Mouse (Mus musculus): ENCODE measurements around the gene Adap1. TPM values are rescaled to one million over a fixed set of nuclear protein-coding genes. Genes with fewer than 3 reads are reported as not detected.

Adap1 gene
- polyA plus RNA-seq, 1 experiment from 2014 or later: 8.1 TPM

- H3K4me2 ChIP-seq: no peak overlapping the region
- no peak overlapping the region for H3K9ac ChIP-seq (ENCODE audit: low read depth, low read length)
- 74% methylated on average over 4 of the region's 4 CpGs for WGBS
- no peak overlapping the region for H3K4me3 ChIP-seq (ENCODE audit: low read depth, low read length)
- H3K27ac ChIP-seq (ENCODE audit: low read depth, low read length): no peak overlapping the region
- no peak for DNase-seq (ENCODE audit: low spot score)
- peaks cover 25% of the 10 kb centered on the region for H3K36me3 ChIP-seq (ENCODE audit: control insufficient read depth, insufficient read depth, low read length)
- no peak for ATAC-seq (replicated peaks; ENCODE audit: low FRiP score)
- peaks cover 44% of the 10 kb centered on the region for H3K4me1 ChIP-seq (replicated peaks; ENCODE audit: control insufficient read depth, insufficient read depth, low read length)
- no peaks in the 10 kb centered on the region for H3K9me3 ChIP-seq (ENCODE audit: control insufficient read depth, low read length)
- H3K27me3 ChIP-seq (replicated peaks; ENCODE audit: control insufficient read depth, insufficient read depth, low read length): no peaks in the 10 kb centered on the region
Measured at GRCm38 (mm10) chr5:139257818-139258217, 67.6 kb downstream of the Adap1 start.

- 96% methylated on average over 1 of the region's 1 CpGs for WGBS
- Histone ChIP-seq H3K9me3 (ENCODE audit: control insufficient read depth, low read length) (no peaks in the 10 kb centered on the region), H3K36me3 (ENCODE audit: control insufficient read depth, insufficient read depth, low read length) (peaks cover 20% of the 10 kb centered on the region; the same call in 1 of the 2 replicates), H3K4me1 (replicated peaks; ENCODE audit: control insufficient read depth, insufficient read depth, low read length) (peaks cover 44% of the 10 kb centered on the region), H3K9ac (ENCODE audit: low read depth, low read length) (0 out of 2 replicates have a peak overlapping the region, but pooled peaks have one; percentile 5), H3K4me2 (no peak overlapping the region), H3K4me3 (ENCODE audit: low read depth, low read length) (no peak overlapping the region), H3K27ac (ENCODE audit: low read depth, low read length) (peak overlapping the region; percentile 35; the same call in 1 of the 2 replicates), H3K27me3 (replicated peaks; ENCODE audit: control insufficient read depth, insufficient read depth, low read length) (no peaks in the 10 kb centered on the region)
- ATAC-seq (replicated peaks; ENCODE audit: low FRiP score): no peak
- DNase-seq (ENCODE audit: low spot score): no peak
Measured at GRCm38 (mm10) chr5:139257265-139257664, 68.2 kb downstream of the Adap1 start.

GRCm38 (mm10) chr5:139256211-139256765 lies 69.1 kb downstream of the Adap1 start:
- DNase-seq (ENCODE audit: low spot score) (no peak), ATAC-seq (replicated peaks; ENCODE audit: low FRiP score) (no peak)
- Histone ChIP-seq H3K27ac (ENCODE audit: low read depth, low read length) (no peak overlapping the region), H3K9me3 (ENCODE audit: control insufficient read depth, low read length) (no peaks in the 10 kb centered on the region), H3K36me3 (ENCODE audit: control insufficient read depth, insufficient read depth, low read length) (peaks cover 13% of the 10 kb centered on the region; the same call in 1 of the 2 replicates), H3K4me3 (ENCODE audit: low read depth, low read length) (no peak overlapping the region), H3K9ac (ENCODE audit: low read depth, low read length) (no peak overlapping the region), H3K27me3 (replicated peaks; ENCODE audit: control insufficient read depth, insufficient read depth, low read length) (no peaks in the 10 kb centered on the region), H3K4me1 (replicated peaks; ENCODE audit: control insufficient read depth, insufficient read depth, low read length) (peaks cover 49% of the 10 kb centered on the region), H3K4me2 (peak overlapping the region; percentile 17; the same call in 1 of the 2 replicates)
- WGBS: 89% methylated on average over 3 of the region's 3 CpGs

DNA sequence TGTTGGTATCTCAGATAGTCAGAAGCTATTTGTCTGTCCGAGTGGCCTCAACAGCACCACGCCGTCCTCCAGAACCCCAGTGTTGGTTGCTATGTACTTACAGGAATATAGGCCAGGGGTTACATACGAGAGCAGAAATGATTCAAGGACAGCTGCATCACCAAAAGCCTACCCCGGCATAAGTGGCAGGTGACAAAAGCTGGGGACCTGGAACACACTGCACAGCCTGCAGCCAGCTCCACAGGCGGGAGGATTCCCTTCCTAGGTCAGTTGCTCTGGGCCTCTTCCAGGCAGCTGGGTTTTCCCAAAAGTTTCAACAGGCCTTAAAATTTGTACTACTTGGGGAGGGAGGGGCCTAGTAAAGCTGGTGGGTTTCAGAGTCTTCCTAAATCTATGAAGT lies 69.6 kb downstream of the Adap1 start:
- Histone ChIP-seq H3K4me1 (replicated peaks; ENCODE audit: control insufficient read depth, insufficient read depth, low read length) (peaks cover 52% of the 10 kb centered on the region), H3K9ac (ENCODE audit: low read depth, low read length) (0 out of 2 replicates have a peak overlapping the region, but pooled peaks have one; percentile 6), H3K36me3 (ENCODE audit: control insufficient read depth, insufficient read depth, low read length) (peaks cover 11% of the 10 kb centered on the region; the same call in 1 of the 2 replicates), H3K9me3 (ENCODE audit: control insufficient read depth, low read length) (no peaks in the 10 kb centered on the region), H3K4me2 (peak overlapping the region; percentile 17; the same call in 1 of the 2 replicates), H3K27me3 (replicated peaks; ENCODE audit: control insufficient read depth, insufficient read depth, low read length) (no peaks in the 10 kb centered on the region), H3K27ac (ENCODE audit: low read depth, low read length) (no peak overlapping the region), H3K4me3 (ENCODE audit: low read depth, low read length) (no peak overlapping the region)
- WGBS: 85% methylated on average over 6 of the region's 6 CpGs
- no peak for ATAC-seq (replicated peaks; ENCODE audit: low FRiP score)
- DNase-seq (ENCODE audit: low spot score): no peak

DNA sequence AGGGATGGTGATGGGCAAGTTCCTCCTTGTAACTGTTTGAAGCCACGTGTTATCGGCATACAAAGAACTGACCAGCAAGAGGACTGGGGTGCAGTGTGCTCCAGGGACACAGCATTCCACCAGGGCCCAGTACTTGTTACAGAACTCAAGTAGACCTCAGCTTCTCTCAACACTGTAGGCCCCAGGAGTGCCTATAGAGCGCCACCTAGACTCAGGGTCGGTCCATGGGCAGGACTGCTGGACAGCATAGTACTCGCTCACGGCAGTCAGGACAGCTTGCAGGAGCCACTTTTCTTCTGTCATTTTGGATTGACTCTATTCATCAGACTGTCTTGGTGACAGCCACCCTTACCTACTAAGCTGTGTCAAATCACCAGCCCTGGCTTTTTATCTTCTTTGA lies 70.5 kb downstream of the Adap1 start:
- H3K4me3 ChIP-seq (ENCODE audit: low read depth, low read length): no peak overlapping the region
- H3K27me3 ChIP-seq (replicated peaks; ENCODE audit: control insufficient read depth, insufficient read depth, low read length): no peaks in the 10 kb centered on the region
- no peaks in the 10 kb centered on the region for H3K9me3 ChIP-seq (ENCODE audit: control insufficient read depth, low read length)
- H3K4me1 ChIP-seq (replicated peaks; ENCODE audit: control insufficient read depth, insufficient read depth, low read length): peaks cover 52% of the 10 kb centered on the region
- peak overlapping the region; percentile 98 for H3K4me2 ChIP-seq
- no peak overlapping the region for H3K27ac ChIP-seq (ENCODE audit: low read depth, low read length)
- H3K36me3 ChIP-seq (ENCODE audit: control insufficient read depth, insufficient read depth, low read length): peaks cover 8% of the 10 kb centered on the region; the same call in 1 of the 2 replicates
- 85% methylated on average over 6 of the region's 6 CpGs for WGBS
- H3K9ac ChIP-seq (ENCODE audit: low read depth, low read length): no peak overlapping the region
- DNase-seq (ENCODE audit: low spot score) (no peak), ATAC-seq (replicated peaks; ENCODE audit: low FRiP score) (no peak)

DNA sequence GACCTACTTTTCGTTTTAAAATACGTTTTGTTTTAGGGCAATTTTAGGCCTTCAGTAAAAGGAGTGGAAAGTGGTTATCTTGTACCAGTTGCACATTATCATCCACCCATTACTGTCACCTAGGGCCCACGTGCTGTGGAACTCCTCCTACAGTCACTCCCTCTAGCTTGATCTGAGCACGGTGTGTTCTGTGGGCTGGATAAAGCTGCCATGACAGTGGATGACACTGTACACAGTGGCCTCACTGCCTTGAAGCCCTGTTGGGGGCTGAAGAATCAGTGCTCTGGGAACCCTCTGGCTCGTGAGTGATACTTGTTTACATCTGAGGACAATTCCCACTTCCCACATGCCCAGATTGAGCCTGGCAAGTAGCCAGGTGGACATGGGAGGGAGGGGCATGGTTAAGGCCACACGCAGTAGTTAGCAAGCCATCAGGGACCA lies 72.1 kb downstream of the Adap1 start:
- WGBS: 2% methylated on average over 6 of the region's 6 CpGs

DNA sequence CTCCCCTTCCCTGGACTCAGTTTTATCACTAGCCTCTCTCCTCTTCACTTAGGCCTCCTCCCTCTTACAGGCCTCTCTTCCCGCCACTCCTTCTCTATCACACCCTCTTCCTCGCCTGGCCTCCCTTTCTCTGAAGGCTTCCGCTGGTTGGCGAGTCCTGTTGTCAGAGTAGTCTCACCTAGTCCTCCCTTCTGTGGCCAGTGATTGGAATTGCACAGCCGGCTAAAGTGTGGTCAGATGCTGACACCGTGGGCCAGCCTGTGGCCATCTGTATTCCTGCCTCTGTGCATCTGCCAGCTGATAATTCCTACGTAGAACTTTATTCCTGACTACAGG lies 72.5 kb downstream of the Adap1 start:
- Histone ChIP-seq H3K9me3 (ENCODE audit: control insufficient read depth, low read length) (no peaks in the 10 kb centered on the region), H3K4me1 (replicated peaks; ENCODE audit: control insufficient read depth, insufficient read depth, low read length) (peaks cover 42% of the 10 kb centered on the region), H3K9ac (ENCODE audit: low read depth, low read length) (peak overlapping the region; percentile 84), H3K4me3 (ENCODE audit: low read depth, low read length) (peak overlapping the region; percentile 86), H3K36me3 (ENCODE audit: control insufficient read depth, insufficient read depth, low read length) (peaks cover 15% of the 10 kb centered on the region), H3K27ac (ENCODE audit: low read depth, low read length) (peak overlapping the region; percentile 94), H3K27me3 (replicated peaks; ENCODE audit: control insufficient read depth, insufficient read depth, low read length) (no peaks in the 10 kb centered on the region), H3K4me2 (peak overlapping the region; percentile 98)
- ATAC-seq (replicated peaks; ENCODE audit: low FRiP score): peak; percentile 69
- no peak for DNase-seq (ENCODE audit: low spot score)
- WGBS: 1% methylated on average over 7 of the region's 7 CpGs

More for the DNA sequence above, 72.1 kb downstream of the Adap1 start:
- Histone ChIP-seq H3K4me1 (replicated peaks; ENCODE audit: control insufficient read depth, insufficient read depth, low read length) (peaks cover 44% of the 10 kb centered on the region), H3K4me2 (peak overlapping the region; percentile 98), H3K9ac (ENCODE audit: low read depth, low read length) (peak overlapping the region; percentile 84), H3K9me3 (ENCODE audit: control insufficient read depth, low read length) (no peaks in the 10 kb centered on the region), H3K36me3 (ENCODE audit: control insufficient read depth, insufficient read depth, low read length) (peaks cover 14% of the 10 kb centered on the region), H3K27me3 (replicated peaks; ENCODE audit: control insufficient read depth, insufficient read depth, low read length) (no peaks in the 10 kb centered on the region), H3K27ac (ENCODE audit: low read depth, low read length) (peak overlapping the region; percentile 94), H3K4me3 (ENCODE audit: low read depth, low read length) (peak overlapping the region; percentile 86)
- peak; percentile 59 for ATAC-seq (replicated peaks; ENCODE audit: low FRiP score)
- DNase-seq (ENCODE audit: low spot score): no peak

DNA sequence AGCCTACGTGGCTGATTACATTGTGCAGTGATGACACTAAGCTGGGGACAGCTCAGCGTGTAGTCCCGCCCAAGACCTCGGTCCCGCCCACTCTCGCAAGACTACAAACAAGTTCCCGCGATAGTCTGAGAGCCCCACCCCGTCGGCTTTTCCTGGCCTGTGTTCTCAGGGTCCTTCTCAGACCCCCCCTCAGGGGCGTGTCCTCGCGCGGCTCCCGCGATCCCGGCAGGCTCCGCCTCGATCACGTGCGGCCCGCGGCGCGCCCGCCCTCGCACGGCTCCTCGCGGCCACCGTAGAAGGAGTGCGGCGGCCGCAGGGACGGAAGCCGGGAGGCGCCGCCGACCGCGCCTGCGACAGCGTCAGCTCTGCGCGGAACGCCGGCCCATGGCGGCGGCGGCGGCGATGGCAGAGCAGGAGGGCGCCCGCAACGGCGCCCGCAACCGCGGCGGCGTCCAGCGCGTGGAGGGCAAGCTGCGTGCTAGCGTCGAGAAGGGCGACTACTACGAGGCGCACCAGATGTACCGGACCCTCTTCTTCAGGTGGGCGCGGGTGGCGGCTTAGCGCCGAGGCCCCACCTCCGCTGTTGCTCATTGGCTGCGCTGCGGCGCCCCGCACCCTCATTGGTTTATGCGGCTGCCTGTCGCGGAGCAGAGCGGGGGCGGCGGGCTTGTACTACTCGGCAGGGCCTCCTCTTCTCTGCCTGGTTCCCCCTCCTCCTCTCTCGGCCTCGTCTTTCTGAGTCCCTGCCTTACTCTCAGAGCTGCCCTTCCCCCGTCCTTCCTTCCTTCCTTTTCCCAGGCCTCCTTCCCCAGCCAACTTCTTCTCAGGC lies 73.1 kb downstream of the Adap1 start, which contains the start of gene Get4:
Gene Get4 (plus strand): TSS at position 244 of the 829 bp plus-strand sequence.
- Histone ChIP-seq H3K4me1 (replicated peaks; ENCODE audit: control insufficient read depth, insufficient read depth, low read length) (peaks cover 47% of the 10 kb centered on the region), H3K4me2 (peak within 1 kb of the TSS; percentile 98), H3K4me3 (ENCODE audit: low read depth, low read length) (peak within 1 kb of the TSS; percentile 86), H3K9ac (ENCODE audit: low read depth, low read length) (peak within 1 kb of the TSS; percentile 84), H3K27ac (ENCODE audit: low read depth, low read length) (peak within 1 kb of the TSS; percentile 94), H3K9me3 (ENCODE audit: control insufficient read depth, low read length) (no peaks in the 10 kb centered on the region), H3K36me3 (ENCODE audit: control insufficient read depth, insufficient read depth, low read length) (peaks cover 19% of the 10 kb centered on the region), H3K27me3 (replicated peaks; ENCODE audit: control insufficient read depth, insufficient read depth, low read length) (no peaks in the 10 kb centered on the region)
- peak; percentile 99 for DNase-seq (ENCODE audit: low spot score)
- ATAC-seq (replicated peaks; ENCODE audit: low FRiP score): peak; percentile 89
- under 1% methylated on average over 88 of the region's 90 CpGs for WGBS
